Mouse (Mus musculus): ENCODE measurements at regions not wholly inside any gene's neighbourhood (a gene's known extent, or its start where the extent isn't known, plus 50 kb on each side); places are given as distances from the start of the nearest gene placed in this dataset.

- Histone ChIP-seq H3K4me1 (ENCODE audit: control insufficient read depth in 2 of 2, insufficient read depth in 2 of 2, low read length in 2 of 2, poor library complexity in 1 of 2) (no peaks in the 10 kb centered on the region), H3K27ac (ENCODE audit: insufficient read depth, low read depth, low read length, poor library complexity, severe bottlenecking) (no peak overlapping the region), H3K4me3 (ENCODE audit: insufficient read depth in 1 of 2, low read depth in 1 of 2, low read length in 2 of 2, poor library complexity in 1 of 2, severe bottlenecking in 1 of 2) (no peak overlapping the region), H3K9ac (ENCODE audit: insufficient read depth, low read depth, low read length, poor library complexity, severe bottlenecking) (no peak overlapping the region), H3K9me3 (ENCODE audit: control insufficient read depth, insufficient read depth, low read depth, low read length) (no peaks in the 10 kb centered on the region), H3K36me3 (ENCODE audit: control insufficient read depth, insufficient read depth, low read length, poor library complexity, severe bottlenecking) (no peaks in the 10 kb centered on the region)
- no peak for DNase-seq (ENCODE audit: low read depth, low spot score)
- TF ChIP-seq CHD2 (IDR thresholded peaks at IDR 0.05; ENCODE audit: low read depth, low read length): no peak
- TF ChIP-seq ZC3H11A (IDR thresholded peaks at IDR 0.05; ENCODE audit: borderline replicate concordance, low read depth, low read length): no peak
- TF ChIP-seq ZNF384 (IDR thresholded peaks at IDR 0.05; ENCODE audit: low read depth, low read length): no peak
- no peak for TF ChIP-seq HCFC1 (IDR thresholded peaks at IDR 0.05; ENCODE audit: borderline replicate concordance, insufficient read depth, low read length)
- no peak for TF ChIP-seq MAFK (IDR thresholded peaks at IDR 0.05; ENCODE audit: insufficient read depth, low read depth, low read length)
- in situ Hi-C loops (cut with MboI; ENCODE audit: low sequenced_read_pairs in 2 of 2, unreplicated experiment in 2 of 2): no loop called here
Observed at GRCm38 (mm10) chr2:128507591-128508243, 83.3 kb upstream of the Spdye4c start.

GRCm38 (mm10) chr2:128508244-128508605 lies 82.8 kb upstream of the Spdye4c start:
- in situ Hi-C loops (cut with MboI; ENCODE audit: low sequenced_read_pairs in 2 of 2, unreplicated experiment in 2 of 2): no loop called here
- TF ChIP-seq MAFK (IDR thresholded peaks at IDR 0.05; ENCODE audit: insufficient read depth, low read depth, low read length): no peak
- no peak for TF ChIP-seq ZC3H11A (IDR thresholded peaks at IDR 0.05; ENCODE audit: borderline replicate concordance, low read depth, low read length)
- no peak for TF ChIP-seq CHD2 (IDR thresholded peaks at IDR 0.05; ENCODE audit: low read depth, low read length)
- TF ChIP-seq ZNF384 (IDR thresholded peaks at IDR 0.05; ENCODE audit: low read depth, low read length): no peak
- TF ChIP-seq HCFC1 (IDR thresholded peaks at IDR 0.05; ENCODE audit: borderline replicate concordance, insufficient read depth, low read length): no peak
- no peaks in the 10 kb centered on the region for H3K4me1 ChIP-seq (ENCODE audit: control insufficient read depth in 2 of 2, insufficient read depth in 2 of 2, low read length in 2 of 2, poor library complexity in 1 of 2)
- H3K4me3 ChIP-seq (ENCODE audit: insufficient read depth in 1 of 2, low read depth in 1 of 2, low read length in 2 of 2, poor library complexity in 1 of 2, severe bottlenecking in 1 of 2): no peak overlapping the region
- H3K27ac ChIP-seq (ENCODE audit: insufficient read depth, low read depth, low read length, poor library complexity, severe bottlenecking): no peak overlapping the region
- DNase-seq (ENCODE audit: low read depth, low spot score): no peak
- no peaks in the 10 kb centered on the region for H3K36me3 ChIP-seq (ENCODE audit: control insufficient read depth, insufficient read depth, low read length, poor library complexity, severe bottlenecking)
- H3K9ac ChIP-seq (ENCODE audit: insufficient read depth, low read depth, low read length, poor library complexity, severe bottlenecking): no peak overlapping the region
- no peaks in the 10 kb centered on the region for H3K9me3 ChIP-seq (ENCODE audit: control insufficient read depth, insufficient read depth, low read depth, low read length)

- Histone ChIP-seq H3K9me3 (ENCODE audit: control insufficient read depth, insufficient read depth, low read depth, low read length) (no peaks in the 10 kb centered on the region), H3K27ac (ENCODE audit: insufficient read depth, low read depth, low read length, poor library complexity, severe bottlenecking) (no peak overlapping the region), H3K4me3 (ENCODE audit: insufficient read depth in 1 of 2, low read depth in 1 of 2, low read length in 2 of 2, poor library complexity in 1 of 2, severe bottlenecking in 1 of 2) (no peak overlapping the region), H3K9ac (ENCODE audit: insufficient read depth, low read depth, low read length, poor library complexity, severe bottlenecking) (no peak overlapping the region), H3K4me1 (ENCODE audit: control insufficient read depth in 2 of 2, insufficient read depth in 2 of 2, low read length in 2 of 2, poor library complexity in 1 of 2) (no peaks in the 10 kb centered on the region), H3K36me3 (ENCODE audit: control insufficient read depth, insufficient read depth, low read length, poor library complexity, severe bottlenecking) (no peaks in the 10 kb centered on the region)
- DNase-seq (ENCODE audit: low read depth, low spot score): no peak
- TF ChIP-seq MAFK (IDR thresholded peaks at IDR 0.05; ENCODE audit: insufficient read depth, low read depth, low read length) (no peak), ZC3H11A (IDR thresholded peaks at IDR 0.05; ENCODE audit: borderline replicate concordance, low read depth, low read length) (no peak), HCFC1 (IDR thresholded peaks at IDR 0.05; ENCODE audit: borderline replicate concordance, insufficient read depth, low read length) (no peak), ZNF384 (IDR thresholded peaks at IDR 0.05; ENCODE audit: low read depth, low read length) (no peak), CHD2 (IDR thresholded peaks at IDR 0.05; ENCODE audit: low read depth, low read length) (no peak)
- in situ Hi-C loops (cut with MboI; ENCODE audit: low sequenced_read_pairs in 2 of 2, unreplicated experiment in 2 of 2): no loop called here
Observed at GRCm38 (mm10) chr2:128511291-128511690, 79.7 kb upstream of the Spdye4c start.

- in situ Hi-C loops (cut with MboI; ENCODE audit: low sequenced_read_pairs in 2 of 2, unreplicated experiment in 2 of 2): no loop called here
- Histone ChIP-seq H3K36me3 (ENCODE audit: control insufficient read depth, insufficient read depth, low read length, poor library complexity, severe bottlenecking) (no peaks in the 10 kb centered on the region), H3K4me3 (ENCODE audit: insufficient read depth in 1 of 2, low read depth in 1 of 2, low read length in 2 of 2, poor library complexity in 1 of 2, severe bottlenecking in 1 of 2) (no peak overlapping the region), H3K4me1 (ENCODE audit: control insufficient read depth in 2 of 2, insufficient read depth in 2 of 2, low read length in 2 of 2, poor library complexity in 1 of 2) (no peaks in the 10 kb centered on the region), H3K9ac (ENCODE audit: insufficient read depth, low read depth, low read length, poor library complexity, severe bottlenecking) (no peak overlapping the region), H3K9me3 (ENCODE audit: control insufficient read depth, insufficient read depth, low read depth, low read length) (no peaks in the 10 kb centered on the region), H3K27ac (ENCODE audit: insufficient read depth, low read depth, low read length, poor library complexity, severe bottlenecking) (no peak overlapping the region)
- no peak for DNase-seq (ENCODE audit: low read depth, low spot score)
- TF ChIP-seq CHD2 (IDR thresholded peaks at IDR 0.05; ENCODE audit: low read depth, low read length) (no peak), HCFC1 (IDR thresholded peaks at IDR 0.05; ENCODE audit: borderline replicate concordance, insufficient read depth, low read length) (no peak), MAFK (IDR thresholded peaks at IDR 0.05; ENCODE audit: insufficient read depth, low read depth, low read length) (no peak), ZNF384 (IDR thresholded peaks at IDR 0.05; ENCODE audit: low read depth, low read length) (no peak), ZC3H11A (IDR thresholded peaks at IDR 0.05; ENCODE audit: borderline replicate concordance, low read depth, low read length) (no peak)
Observed at GRCm38 (mm10) chr2:128512852-128513251, 78.2 kb upstream of the Spdye4c start.
